Mouse (Mus musculus) Muller cell, postnatal 12 days (primary cell): ENCODE measurements around the gene Cfap57.
"Not testable (repeated sequence)": the region's sequence is repeated elsewhere in the genome, so short reads cannot be mapped to it uniquely, and the experiment has no call there.

ENCODE experiments used
- DNase-seq: peaks from one replicate; pipeline ENCODE4 v3.0.0-alpha.2; 2015; ENCODE audit errors: inconsistent ontology term

Gene Cfap57

GRCm38 (mm10) chr4:118564062-118564925 is 56.3 kb downstream of the Cfap57 start:
- peak; percentile 16 for DNase-seq

GRCm38 (mm10) chr4:118553039-118553649 is 67.4 kb downstream of the Cfap57 start:
- no peak for DNase-seq

GRCm38 (mm10) chr4:118548130-118548480 is 72.5 kb downstream of the Cfap57 start:
- peak; percentile 35 for DNase-seq

GRCm38 (mm10) chr4:118547424-118548129 is 73.0 kb downstream of the Cfap57 start:
- DNase-seq = not testable (repeated sequence)

- no peak for DNase-seq
Observed at GRCm38 (mm10) chr4:118544441-118545127, 76.0 kb downstream of the Cfap57 start.

GRCm38 (mm10) chr4:118543592-118544260 is 76.9 kb downstream of the Cfap57 start, which contains the start of gene Tmem125:
Gene Tmem125 (minus strand): TSS chr4:118544044.
- peak; percentile 75 for DNase-seq

- DNase-seq = no peak
Observed at GRCm38 (mm10) chr4:118543158-118543530, 77.4 kb downstream of the Cfap57 start.

- no peak for DNase-seq
Observed at GRCm38 (mm10) chr4:118542510-118543157, 77.9 kb downstream of the Cfap57 start.

GRCm38 (mm10) chr4:118539904-118540303 is 80.7 kb downstream of the Cfap57 start:
- DNase-seq = no peak

GRCm38 (mm10) chr4:118537801-118538200 is 82.8 kb downstream of the Cfap57 start:
- no peak for DNase-seq

GRCm38 (mm10) chr4:118535610-118536009 is 85.0 kb downstream of the Cfap57 start:
- DNase-seq = no peak

- DNase-seq = no peak
Observed at GRCm38 (mm10) chr4:118533605-118534004, 87.0 kb downstream of the Cfap57 start.

GRCm38 (mm10) chr4:118533156-118533555 is 87.4 kb downstream of the Cfap57 start:
- no peak for DNase-seq

- no peak for DNase-seq
Observed at GRCm38 (mm10) chr4:118532663-118533062, 87.9 kb downstream of the Cfap57 start.

- DNase-seq = no peak
Observed at GRCm38 (mm10) chr4:118527720-118528119, 92.9 kb downstream of the Cfap57 start.

- no peak for DNase-seq
Observed at GRCm38 (mm10) chr4:118527335-118527681, 93.3 kb downstream of the Cfap57 start.

- DNase-seq = no peak
Observed at GRCm38 (mm10) chr4:118526408-118527334, 93.9 kb downstream of the Cfap57 start, which contains the start of gene 2610528J11Rik. Gene 2610528J11Rik (plus strand): TSS chr4:118526999.

GRCm38 (mm10) chr4:118525779-118526178 is 94.8 kb downstream of the Cfap57 start:
- DNase-seq = no peak

- DNase-seq = no peak
Observed at GRCm38 (mm10) chr4:118523976-118524375, 96.6 kb downstream of the Cfap57 start.

GRCm38 (mm10) chr4:118522248-118522647 is 98.3 kb downstream of the Cfap57 start:
- no peak for DNase-seq
